Mouse (Mus musculus) C2C12 (cell line): Measurements from ENCODE around the gene Nbl1. TPM values are rescaled to one million over a fixed set of nuclear protein-coding genes. Genes with fewer than 3 reads are reported as not detected.

ENCODE experiments used
- H3K27me3 ChIP-seq: one replicate; pipeline ENCODE4 v1.6.1; 2011; ENCODE audit not compliant: control insufficient read depth, insufficient read depth, insufficient read length
- H3K36me3 ChIP-seq: one replicate; pipeline ENCODE4 v1.6.1; 2011; ENCODE audit not compliant: control insufficient read depth, insufficient read depth
- H3K4me3 ChIP-seq: one replicate; pipeline ENCODE4 v1.5.1; 2011; ENCODE audit warnings: mild to moderate bottlenecking, control low read depth; ENCODE audit not compliant: poor library complexity, insufficient read depth, severe bottlenecking
- H3K79me2 ChIP-seq: one replicate; pipeline ENCODE4 v1.6.1; 2011; ENCODE audit not compliant: control insufficient read depth, insufficient read depth
- H3K79me3 ChIP-seq: one replicate; pipeline ENCODE4 v1.6.1; 2011; ENCODE audit warnings: low read depth, control low read depth
- H3ac ChIP-seq: one replicate; pipeline ENCODE3; 2011; ENCODE audit warnings: low read depth; ENCODE audit not compliant: control insufficient read depth, insufficient read length
- CEBPB ChIP-seq: IDR thresholded peaks from one replicate; pipeline ENCODE4 v1.6.1; 2011; ENCODE audit warnings: low read depth, mild to moderate bottlenecking, control low read depth, moderate library complexity
- CTCF ChIP-seq: IDR thresholded peaks from one replicate; pipeline ENCODE4 v1.5.1; 2011; ENCODE audit not compliant: control insufficient read depth, insufficient read depth, insufficient read length
- FOSL1 ChIP-seq: IDR thresholded peaks from one replicate; pipeline ENCODE4 v1.8.0; 2011; ENCODE audit warnings: mild to moderate bottlenecking, low read length; ENCODE audit not compliant: poor library complexity, insufficient read depth, severe bottlenecking
- MAX ChIP-seq: IDR thresholded peaks from one replicate; pipeline ENCODE4 v1.6.1; 2011; ENCODE audit warnings: mild to moderate bottlenecking, control low read depth
- MYOD1 ChIP-seq: IDR thresholded peaks from one replicate; pipeline ENCODE4 v1.6.1; 2011; ENCODE audit warnings: low read depth; ENCODE audit not compliant: control insufficient read depth, insufficient read length
- MYOG ChIP-seq: IDR thresholded peaks from one replicate; pipeline ENCODE4 v1.6.1; 2011; ENCODE audit not compliant: control insufficient read depth, insufficient read length; ENCODE audit errors: extremely low read depth
- USF1 ChIP-seq: IDR thresholded peaks from one replicate; pipeline ENCODE4 v1.6.1; 2011; ENCODE audit warnings: low read depth, mild to moderate bottlenecking, control low read depth, moderate library complexity
- polyA plus RNA-seq: library from polyadenylated mRNA; unstranded; fragments of >200 nt; fragmentation: generic; extraction: Trizol; gene quantifications from one replicate; pipeline ENCODE4 v1.2.1, GENCODE M21; 2012; ENCODE audit warnings: missing spikeins

Nbl1 gene
- polyA plus RNA-seq, 1 experiment: 61.3 TPM

DNA sequence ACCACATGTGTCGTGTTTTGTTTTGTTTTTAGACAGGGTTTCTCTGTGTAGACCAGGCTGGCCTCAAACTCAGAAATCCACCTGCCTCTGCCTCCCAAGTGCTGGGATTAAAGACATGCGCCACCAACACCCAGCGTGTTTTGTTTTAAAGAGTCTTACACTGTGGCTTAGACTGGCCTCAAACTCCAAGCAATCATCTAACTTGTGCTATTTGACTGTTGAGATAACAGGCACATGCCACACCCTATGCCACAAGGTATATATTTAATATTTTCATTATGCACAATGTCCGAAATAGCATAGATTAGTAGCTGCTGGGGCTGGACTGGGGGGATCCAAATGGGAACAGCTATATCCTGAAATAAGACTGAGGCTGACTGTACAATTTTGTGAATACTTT is 29.8 kb upstream of the Nbl1 start:
- no peak overlapping the region for H3K4me3 ChIP-seq
- H3K79me3 ChIP-seq: peaks cover 96% of the 10 kb centered on the region
- TF ChIP-seq MYOG (no peak), FOSL1 (no peak), USF1 (no peak), CTCF (no peak), MYOD1 (no peak), CEBPB (no peak)
- H3K79me2 ChIP-seq: peaks cover 100% of the 10 kb centered on the region
- H3K36me3 ChIP-seq: no peaks in the 10 kb centered on the region
- H3K27me3 ChIP-seq: no peaks in the 10 kb centered on the region
- H3ac ChIP-seq: no peak overlapping the region

DNA sequence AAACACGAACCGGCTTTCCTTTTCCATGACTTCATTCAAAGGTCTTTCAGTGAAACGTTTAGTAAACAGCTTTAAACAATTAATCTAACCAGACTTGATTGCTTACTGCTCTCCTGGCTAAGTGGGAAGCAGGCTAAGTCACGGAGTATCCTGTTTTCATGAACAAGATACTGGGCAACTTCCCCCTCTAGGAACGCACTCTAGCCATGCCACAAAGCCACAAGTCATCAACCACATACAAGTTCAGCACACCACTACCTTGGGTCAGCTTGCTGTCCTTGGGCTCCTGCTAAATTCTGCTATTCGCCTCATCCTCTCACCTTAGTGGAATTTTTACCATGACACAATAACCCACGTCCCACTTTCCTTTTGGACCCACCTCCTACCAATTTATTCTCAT is 28.2 kb upstream of the Nbl1 start:
- no peaks in the 10 kb centered on the region for H3K27me3 ChIP-seq
- peaks cover 95% of the 10 kb centered on the region for H3K79me3 ChIP-seq
- H3ac ChIP-seq: no peak overlapping the region
- TF ChIP-seq CTCF: no peak
- TF ChIP-seq MYOG: no peak
- no peak for TF ChIP-seq CEBPB
- TF ChIP-seq USF1: no peak
- TF ChIP-seq FOSL1: no peak
- no peak for TF ChIP-seq MAX
- TF ChIP-seq MYOD1: no peak
- no peak overlapping the region for H3K4me3 ChIP-seq
- H3K36me3 ChIP-seq: no peaks in the 10 kb centered on the region
- peaks cover 100% of the 10 kb centered on the region for H3K79me2 ChIP-seq

DNA sequence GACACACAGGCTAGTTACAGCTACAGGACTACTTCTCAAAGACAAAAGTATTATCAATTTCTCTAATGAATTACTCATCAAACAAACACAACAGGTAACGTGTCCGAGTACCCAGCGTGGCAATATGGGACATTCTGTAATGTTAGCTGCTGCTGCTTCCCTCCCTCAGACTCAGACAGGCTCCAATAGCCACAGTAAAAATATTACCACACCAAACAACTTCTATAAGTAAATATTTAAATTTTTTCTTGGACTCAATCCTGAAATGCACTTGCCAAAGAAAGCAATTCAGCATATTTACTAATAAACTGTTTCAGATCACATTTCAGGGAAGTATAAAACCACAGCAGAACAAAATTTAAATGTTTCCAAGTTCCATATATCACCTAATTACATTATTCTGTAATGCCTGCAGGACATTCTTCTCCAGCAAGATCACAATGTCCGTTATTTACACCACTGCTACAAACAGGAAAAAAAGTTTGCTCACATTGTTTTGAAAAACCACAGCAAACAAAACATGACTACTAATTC is 27.6 kb upstream of the Nbl1 start:
- peaks cover 100% of the 10 kb centered on the region for H3K79me2 ChIP-seq
- no peak overlapping the region for H3ac ChIP-seq
- no peaks in the 10 kb centered on the region for H3K27me3 ChIP-seq
- H3K4me3 ChIP-seq: no peak overlapping the region
- H3K79me3 ChIP-seq: peaks cover 94% of the 10 kb centered on the region
- H3K36me3 ChIP-seq: no peaks in the 10 kb centered on the region
- TF ChIP-seq CEBPB (no peak), MAX (no peak), MYOG (no peak), CTCF (no peak), FOSL1 (no peak), MYOD1 (no peak), USF1 (no peak)

DNA sequence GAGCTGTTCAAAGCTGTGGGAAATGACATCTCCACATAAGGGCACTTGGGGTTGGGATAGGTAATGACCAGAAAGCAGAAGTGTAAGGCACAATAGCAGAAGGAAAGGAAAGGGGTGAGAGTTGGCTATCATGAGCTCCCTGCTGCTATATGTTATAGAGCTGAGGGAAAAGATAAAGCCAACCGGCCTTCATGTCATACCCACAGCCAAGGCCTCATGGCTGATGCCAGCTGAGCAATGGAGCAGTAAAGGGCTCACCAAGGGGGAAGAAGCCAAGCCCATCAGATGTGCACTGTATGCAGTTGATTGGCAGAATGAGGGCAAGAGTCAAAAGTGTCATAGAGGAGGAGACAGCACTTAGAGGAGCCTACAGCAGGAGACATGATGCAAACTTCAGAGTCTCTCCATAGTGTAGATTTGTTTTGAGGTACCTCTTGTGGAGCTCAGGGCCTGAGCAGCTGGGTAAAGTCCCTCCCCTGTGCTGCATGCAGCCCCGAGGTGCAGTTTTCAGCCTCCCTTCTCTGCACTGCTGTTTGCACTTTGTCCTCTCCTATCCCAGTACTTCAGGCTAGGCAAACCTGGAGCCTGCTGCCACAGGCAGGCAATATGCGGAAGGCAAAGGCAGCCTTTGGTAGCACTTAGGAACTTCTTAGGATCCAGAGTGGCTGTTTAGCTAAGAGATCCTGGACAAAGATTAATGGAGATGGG is 23.7 kb upstream of the Nbl1 start:
- TF ChIP-seq CTCF (no peak), FOSL1 (no peak), MAX (no peak), USF1 (no peak), MYOD1 (no peak)
- H3K27me3 ChIP-seq: no peaks in the 10 kb centered on the region
- no peak overlapping the region for H3ac ChIP-seq
- H3K4me3 ChIP-seq: no peak overlapping the region
- H3K79me3 ChIP-seq: peaks cover 90% of the 10 kb centered on the region
- no peaks in the 10 kb centered on the region for H3K36me3 ChIP-seq
- H3K79me2 ChIP-seq: peaks cover 100% of the 10 kb centered on the region

DNA sequence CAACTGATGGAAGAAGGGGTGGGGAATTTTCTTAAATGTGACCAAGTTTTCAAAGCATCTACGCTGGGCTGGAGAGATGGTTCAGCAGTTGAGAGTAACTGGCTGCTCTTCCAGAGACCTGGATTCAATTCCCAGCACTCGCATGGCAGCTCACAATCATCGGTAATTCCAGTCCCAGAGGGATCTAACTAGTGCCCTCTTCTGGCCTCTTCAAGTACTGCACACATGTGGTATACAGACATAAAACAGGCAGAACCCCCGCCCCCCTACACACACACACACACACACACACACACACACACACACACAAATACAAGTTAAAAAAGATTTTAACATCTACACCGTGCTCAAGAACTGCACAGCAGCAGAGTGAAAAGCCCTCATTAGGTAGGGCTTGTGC is 22.9 kb upstream of the Nbl1 start:
- Histone ChIP-seq H3K4me3 (no peak overlapping the region), H3ac (no peak overlapping the region), H3K79me2 (peaks cover 100% of the 10 kb centered on the region), H3K79me3 (peaks cover 90% of the 10 kb centered on the region), H3K36me3 (no peaks in the 10 kb centered on the region), H3K27me3 (no peaks in the 10 kb centered on the region)
- no peak for TF ChIP-seq MYOD1
- no peak for TF ChIP-seq CEBPB
- no peak for TF ChIP-seq FOSL1
- no peak for TF ChIP-seq MAX

DNA sequence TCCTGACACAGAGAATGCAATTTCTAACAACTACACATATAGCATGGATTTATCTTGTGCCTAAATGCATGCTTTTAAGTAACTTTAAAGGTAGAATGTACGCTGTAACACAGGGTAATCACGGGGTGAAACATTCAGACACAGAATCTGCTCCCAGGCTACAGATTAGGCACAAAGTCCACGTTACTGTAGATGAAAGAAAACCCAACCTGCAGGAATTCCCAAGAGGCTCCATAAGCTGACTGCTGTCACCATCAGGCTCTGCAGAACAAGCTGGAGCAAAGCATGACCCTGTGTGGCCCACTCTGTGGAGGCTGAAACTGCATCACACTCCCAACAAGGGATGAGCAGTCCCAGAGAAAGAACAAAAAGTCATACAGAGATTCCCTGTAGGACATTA is 19.7 kb upstream of the Nbl1 start:
- H3K79me2 ChIP-seq: peaks cover 100% of the 10 kb centered on the region
- H3K4me3 ChIP-seq: no peak overlapping the region
- peaks cover 89% of the 10 kb centered on the region for H3K79me3 ChIP-seq
- H3K36me3 ChIP-seq: no peaks in the 10 kb centered on the region
- TF ChIP-seq CEBPB (no peak), FOSL1 (no peak), MYOG (no peak), CTCF (no peak), MAX (no peak), MYOD1 (no peak), USF1 (no peak)
- no peaks in the 10 kb centered on the region for H3K27me3 ChIP-seq
- no peak overlapping the region for H3ac ChIP-seq
